Mouse (Mus musculus): Measurements from ENCODE around the gene Ptprc. TPM values are rescaled to one million over a fixed set of nuclear protein-coding genes. Genes with fewer than 3 reads are reported as not detected.

Gene Ptprc
- polyA plus RNA-seq, 1 experiment, result 582 TPM

GRCm38 (mm10) chr1:138136373-138136779 lies 39.1 kb downstream of the Ptprc start:
- TF ChIP-seq CTCF (IDR thresholded peaks at IDR 0.05; ENCODE audit: low read depth, low read length) (no peak), POLR2A (IDR thresholded peaks at IDR 0.05; ENCODE audit: borderline replicate concordance, low read depth, low read length) (no peak)
- H3K4me3 ChIP-seq (ENCODE audit: insufficient read depth, low read length), result peak overlapping the region; percentile 47
- H3K4me1 ChIP-seq (ENCODE audit: control insufficient read depth, insufficient read depth, low read length), result peaks cover 44% of the 10 kb centered on the region
- H3K27ac ChIP-seq (ENCODE audit: insufficient read depth, low read depth, low read length), result peak overlapping the region; percentile 99

GRCm38 (mm10) chr1:138135637-138136372 lies 39.7 kb downstream of the Ptprc start:
- peak overlapping the region; percentile 47 for H3K4me3 ChIP-seq (ENCODE audit: insufficient read depth, low read length)
- H3K27ac ChIP-seq (ENCODE audit: insufficient read depth, low read depth, low read length), result peak overlapping the region; percentile 99
- no peak for TF ChIP-seq POLR2A (IDR thresholded peaks at IDR 0.05; ENCODE audit: borderline replicate concordance, low read depth, low read length)
- no peak for TF ChIP-seq CTCF (IDR thresholded peaks at IDR 0.05; ENCODE audit: low read depth, low read length)
- H3K4me1 ChIP-seq (ENCODE audit: control insufficient read depth, insufficient read depth, low read length), result peaks cover 49% of the 10 kb centered on the region

GRCm38 (mm10) chr1:138135117-138135516 lies 40.4 kb downstream of the Ptprc start:
- Histone ChIP-seq H3K27ac (ENCODE audit: insufficient read depth, low read depth, low read length) (peak overlapping the region; percentile 99), H3K4me1 (ENCODE audit: control insufficient read depth, insufficient read depth, low read length) (peaks cover 53% of the 10 kb centered on the region), H3K4me3 (ENCODE audit: insufficient read depth, low read length) (no peak overlapping the region)
- TF ChIP-seq CTCF (IDR thresholded peaks at IDR 0.05; ENCODE audit: low read depth, low read length) (no peak), POLR2A (IDR thresholded peaks at IDR 0.05; ENCODE audit: borderline replicate concordance, low read depth, low read length) (no peak)

- TF ChIP-seq CTCF (IDR thresholded peaks at IDR 0.05; ENCODE audit: low read depth, low read length) (no peak), POLR2A (IDR thresholded peaks at IDR 0.05; ENCODE audit: borderline replicate concordance, low read depth, low read length) (no peak)
- peaks cover 53% of the 10 kb centered on the region for H3K4me1 ChIP-seq (ENCODE audit: control insufficient read depth, insufficient read depth, low read length)
- H3K27ac ChIP-seq (ENCODE audit: insufficient read depth, low read depth, low read length), result peak overlapping the region; percentile 33
- H3K4me3 ChIP-seq (ENCODE audit: insufficient read depth, low read length), result no peak overlapping the region
Observed at GRCm38 (mm10) chr1:138134324-138134723, 41.2 kb downstream of the Ptprc start.

GRCm38 (mm10) chr1:138131739-138132138 lies 43.8 kb downstream of the Ptprc start:
- TF ChIP-seq CTCF (IDR thresholded peaks at IDR 0.05; ENCODE audit: low read depth, low read length), result no peak
- no peak for TF ChIP-seq POLR2A (IDR thresholded peaks at IDR 0.05; ENCODE audit: borderline replicate concordance, low read depth, low read length)
- no peak overlapping the region for H3K4me3 ChIP-seq (ENCODE audit: insufficient read depth, low read length)
- H3K27ac ChIP-seq (ENCODE audit: insufficient read depth, low read depth, low read length), result peak overlapping the region; percentile 22
- peaks cover 42% of the 10 kb centered on the region for H3K4me1 ChIP-seq (ENCODE audit: control insufficient read depth, insufficient read depth, low read length)

GRCm38 (mm10) chr1:138130145-138130544 lies 45.4 kb downstream of the Ptprc start:
- H3K4me1 ChIP-seq (ENCODE audit: control insufficient read depth, insufficient read depth, low read length), result peaks cover 43% of the 10 kb centered on the region
- TF ChIP-seq CTCF (IDR thresholded peaks at IDR 0.05; ENCODE audit: low read depth, low read length) (no peak), POLR2A (IDR thresholded peaks at IDR 0.05; ENCODE audit: borderline replicate concordance, low read depth, low read length) (no peak)
- H3K27ac ChIP-seq (ENCODE audit: insufficient read depth, low read depth, low read length), result no peak overlapping the region
- no peak overlapping the region for H3K4me3 ChIP-seq (ENCODE audit: insufficient read depth, low read length)

GRCm38 (mm10) chr1:138126843-138127242 lies 48.7 kb downstream of the Ptprc start:
- Histone ChIP-seq H3K4me1 (ENCODE audit: control insufficient read depth, insufficient read depth, low read length) (peaks cover 32% of the 10 kb centered on the region), H3K4me3 (ENCODE audit: insufficient read depth, low read length) (no peak overlapping the region), H3K27ac (ENCODE audit: insufficient read depth, low read depth, low read length) (peak overlapping the region; percentile 45)
- TF ChIP-seq CTCF (IDR thresholded peaks at IDR 0.05; ENCODE audit: low read depth, low read length) (no peak), POLR2A (IDR thresholded peaks at IDR 0.05; ENCODE audit: borderline replicate concordance, low read depth, low read length) (no peak)

GRCm38 (mm10) chr1:138125281-138125680 lies 50.2 kb downstream of the Ptprc start:
- Histone ChIP-seq H3K4me3 (ENCODE audit: insufficient read depth, low read length) (no peak overlapping the region), H3K27ac (ENCODE audit: insufficient read depth, low read depth, low read length) (no peak overlapping the region), H3K4me1 (ENCODE audit: control insufficient read depth, insufficient read depth, low read length) (peaks cover 19% of the 10 kb centered on the region)
- no peak for TF ChIP-seq CTCF (IDR thresholded peaks at IDR 0.05; ENCODE audit: low read depth, low read length)
- no peak for TF ChIP-seq POLR2A (IDR thresholded peaks at IDR 0.05; ENCODE audit: borderline replicate concordance, low read depth, low read length)

GRCm38 (mm10) chr1:138123866-138124265 lies 51.6 kb downstream of the Ptprc start:
- TF ChIP-seq CTCF (IDR thresholded peaks at IDR 0.05; ENCODE audit: low read depth, low read length) (no peak), POLR2A (IDR thresholded peaks at IDR 0.05; ENCODE audit: borderline replicate concordance, low read depth, low read length) (no peak)
- no peak overlapping the region for H3K4me3 ChIP-seq (ENCODE audit: insufficient read depth, low read length)
- H3K4me1 ChIP-seq (ENCODE audit: control insufficient read depth, insufficient read depth, low read length), result peaks cover 19% of the 10 kb centered on the region
- H3K27ac ChIP-seq (ENCODE audit: insufficient read depth, low read depth, low read length), result no peak overlapping the region

GRCm38 (mm10) chr1:138119895-138120294 lies 55.6 kb downstream of the Ptprc start:
- no peak overlapping the region for H3K27ac ChIP-seq (ENCODE audit: insufficient read depth, low read depth, low read length)
- no peak for TF ChIP-seq CTCF (IDR thresholded peaks at IDR 0.05; ENCODE audit: low read depth, low read length)
- TF ChIP-seq POLR2A (IDR thresholded peaks at IDR 0.05; ENCODE audit: borderline replicate concordance, low read depth, low read length), result no peak
- peaks cover 5% of the 10 kb centered on the region for H3K4me1 ChIP-seq (ENCODE audit: control insufficient read depth, insufficient read depth, low read length)
- no peak overlapping the region for H3K4me3 ChIP-seq (ENCODE audit: insufficient read depth, low read length)

All from bone marrow macrophage, adult 2 months (primary cell).